Mouse (Mus musculus) limb, embryonic 10.5 days (tissue): ENCODE data around the gene Slc25a28. TPM values are rescaled to one million over a fixed set of nuclear protein-coding genes. Genes with fewer than 3 reads are reported as not detected.

Experiments used
- DNase-seq: peaks from one replicate; pipeline ENCODE4 v3.0.0-alpha.2; 2017; ENCODE audit warnings: low spot score
- H3K27ac ChIP-seq: fragments of 300-500 bp; sonication (generic); 2 replicates; pipeline ENCODE4 v1.5.1; 2016; ENCODE audit warnings: mild to moderate bottlenecking
- H3K27me3 ChIP-seq: fragments of 300-500 bp; sonication (generic); 2 replicates; pipeline ENCODE4 v1.6.1; 2016; ENCODE audit warnings: low read depth, mild to moderate bottlenecking; ENCODE audit not compliant: poor library complexity, severe bottlenecking
- H3K36me3 ChIP-seq: fragments of 300-500 bp; sonication (generic); 2 replicates; pipeline ENCODE4 v1.6.1; 2016; ENCODE audit warnings: mild to moderate bottlenecking, moderate library complexity
- H3K4me1 ChIP-seq: fragments of 300-500 bp; sonication (generic); 2 replicates; pipeline ENCODE4 v1.6.1; 2016
- H3K4me3 ChIP-seq: fragments of 300-500 bp; sonication (generic); 2 replicates; pipeline ENCODE4 v1.5.1; 2016; ENCODE audit warnings: mild to moderate bottlenecking, moderate library complexity
- H3K9me3 ChIP-seq: fragments of 300-500 bp; sonication (generic); replicated peaks from 2 replicates; pipeline ENCODE4 v1.6.1; 2016; ENCODE audit warnings: mild to moderate bottlenecking
- WGBS: fragments of 180-500 bp; shearing (Covaris S2); methylation state at CpG from one replicate; pipeline ENCODE4 v1.1.7; 2016; 5-methylcytosine and 5-hydroxymethylcytosine counted together
- polyA plus RNA-seq: library from polyadenylated mRNA; unstranded; fragments of >200 nt; fragmentation: Nextera tagmentation; extraction: Ambion mirVana; gene quantifications from 2 replicates; pipeline ENCODE4 v1.2.1, GENCODE M21; 2016

The Slc25a28 gene
- 10.8 and 12.7 TPM in 2 replicates for polyA plus RNA-seq

GRCm38 (mm10) chr19:43674730-43675524 lies at the start of gene Slc25a28:
Gene Slc25a28 (minus strand): TSS chr19:43674881.
- Histone ChIP-seq H3K9me3 (no peaks in the 10 kb centered on the region), H3K36me3 (no peaks in the 10 kb centered on the region), H3K4me1 (peaks cover 31% of the 10 kb centered on the region), H3K4me3 (peak within 1 kb of the TSS; percentile 97), H3K27ac (peak within 1 kb of the TSS; percentile 96), H3K27me3 (peaks cover 13% of the 10 kb centered on the region)
- under 1% methylated on average over 78 of the region's 79 CpGs for WGBS
- peak; percentile 96 for DNase-seq

DNA sequence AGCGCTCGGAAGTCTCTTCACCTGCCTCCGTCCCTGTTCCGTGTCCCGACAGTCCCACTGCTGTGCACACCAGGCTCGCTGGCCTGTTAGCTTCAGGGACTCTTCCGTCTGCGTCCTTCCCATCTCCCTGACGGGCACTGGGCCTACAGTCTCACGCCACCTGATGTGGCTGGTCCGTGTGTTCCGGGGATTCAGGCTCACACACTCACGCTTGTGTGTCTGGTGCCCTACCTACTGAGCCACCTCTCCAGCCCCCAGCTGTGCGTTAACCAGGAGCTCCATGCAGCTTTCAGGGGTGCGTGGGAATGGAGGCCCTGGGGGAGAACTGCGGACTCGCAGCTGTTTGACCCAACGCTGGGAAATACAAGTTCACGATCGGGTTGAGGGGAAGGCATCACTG lies 49.5 kb upstream of the Slc25a28 start:
- Histone ChIP-seq H3K36me3 (peaks cover 89% of the 10 kb centered on the region), H3K4me3 (no peak overlapping the region), H3K9me3 (no peaks in the 10 kb centered on the region), H3K27me3 (no peaks in the 10 kb centered on the region), H3K4me1 (peaks cover 5% of the 10 kb centered on the region), H3K27ac (no peak overlapping the region)
- WGBS, result 94% methylated on average over 20 of the region's 20 CpGs
- no peak for DNase-seq

DNA sequence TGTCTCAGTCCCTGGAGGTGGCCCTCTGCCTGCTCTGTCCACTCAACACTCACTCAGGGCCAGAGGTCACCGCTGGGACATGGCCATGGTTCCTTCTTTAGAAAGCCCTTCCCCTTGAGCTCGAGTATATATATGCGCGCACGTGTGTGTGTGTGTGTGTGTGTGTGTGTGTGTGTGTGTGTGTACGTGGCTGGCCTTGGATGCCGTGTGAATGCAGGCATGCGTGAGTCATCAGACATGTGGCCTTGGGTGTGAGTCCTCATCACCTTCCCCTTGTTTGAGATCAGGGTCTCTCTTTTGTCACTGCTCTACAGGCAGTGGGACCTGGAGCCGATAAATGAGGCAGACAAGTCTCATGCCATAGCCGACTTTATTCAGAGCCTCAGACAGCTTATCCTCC lies 48.8 kb upstream of the Slc25a28 start:
- DNase-seq, result no peak
- H3K27me3 ChIP-seq, result no peaks in the 10 kb centered on the region
- peaks cover 88% of the 10 kb centered on the region for H3K36me3 ChIP-seq
- WGBS, result 86% methylated on average over 10 of the region's 10 CpGs
- H3K4me3 ChIP-seq, result no peak overlapping the region
- H3K9me3 ChIP-seq, result no peaks in the 10 kb centered on the region
- H3K27ac ChIP-seq, result no peak overlapping the region
- H3K4me1 ChIP-seq, result peaks cover 5% of the 10 kb centered on the region

GRCm38 (mm10) chr19:43722891-43723290 lies 48.2 kb upstream of the Slc25a28 start:
- Histone ChIP-seq H3K9me3 (no peaks in the 10 kb centered on the region), H3K36me3 (peaks cover 88% of the 10 kb centered on the region), H3K4me3 (no peak overlapping the region), H3K27me3 (no peaks in the 10 kb centered on the region), H3K27ac (peak overlapping the region; percentile 25; the same call in 1 of the 2 replicates), H3K4me1 (peaks cover 5% of the 10 kb centered on the region)
- WGBS, result 81% methylated on average over 8 of the region's 8 CpGs
- DNase-seq, result no peak

- 96% methylated on average over 11 of the region's 11 CpGs for WGBS
- no peaks in the 10 kb centered on the region for H3K27me3 ChIP-seq
Measured at GRCm38 (mm10) chr19:43720061-43720460, 45.4 kb upstream of the Slc25a28 start.

GRCm38 (mm10) chr19:43711971-43712370 lies 37.3 kb upstream of the Slc25a28 start:
- no peak for DNase-seq
- Histone ChIP-seq H3K27ac (no peak overlapping the region), H3K4me3 (no peak overlapping the region), H3K9me3 (no peaks in the 10 kb centered on the region), H3K4me1 (no peaks in the 10 kb centered on the region), H3K36me3 (peaks cover 41% of the 10 kb centered on the region), H3K27me3 (no peaks in the 10 kb centered on the region)
- 80% methylated on average over 5 of the region's 5 CpGs for WGBS

More at GRCm38 (mm10) chr19:43720061-43720460, 45.4 kb upstream of the Slc25a28 start:
- Histone ChIP-seq H3K27ac (no peak overlapping the region), H3K4me3 (no peak overlapping the region), H3K4me1 (peaks cover 5% of the 10 kb centered on the region), H3K9me3 (no peaks in the 10 kb centered on the region), H3K36me3 (peaks cover 66% of the 10 kb centered on the region)
- no peak for DNase-seq

DNA sequence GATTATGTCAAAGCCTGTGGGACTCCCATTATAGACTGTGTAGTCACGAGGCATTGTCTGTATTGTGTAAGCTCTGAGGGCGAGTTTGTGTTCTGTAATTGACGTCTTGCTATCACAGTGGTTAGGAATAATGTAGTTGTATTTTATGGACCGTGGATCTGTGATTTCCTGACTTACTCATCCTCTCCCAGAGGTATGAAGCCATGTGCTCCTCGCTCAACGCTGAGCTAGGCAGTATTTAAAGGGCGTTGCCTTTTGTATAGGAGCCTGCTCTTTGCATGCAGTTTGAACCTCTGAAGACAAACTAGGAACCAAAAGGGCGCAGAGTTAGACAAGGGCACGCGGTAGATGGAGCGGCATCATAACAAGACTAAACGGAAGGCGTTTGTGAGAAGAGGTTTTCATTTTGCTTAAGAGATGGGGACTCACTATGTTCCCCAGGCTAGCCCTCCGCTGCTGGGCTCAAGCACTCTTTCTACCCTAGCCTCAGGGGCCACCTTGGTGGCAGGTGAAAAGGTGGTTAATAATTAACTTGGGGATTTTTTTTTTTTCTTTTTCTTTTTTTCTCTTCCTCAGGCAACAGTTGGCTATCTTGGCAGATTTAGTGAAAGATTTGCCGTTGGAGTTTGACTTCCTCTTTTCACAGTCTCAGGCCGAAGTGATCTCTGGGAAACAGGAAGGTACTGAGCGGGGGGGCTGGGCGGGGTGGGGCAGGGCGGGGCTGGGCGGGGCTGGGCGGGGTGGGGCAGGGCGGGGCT lies 36.7 kb upstream of the Slc25a28 start:
- no peak for DNase-seq
- WGBS, result 63% methylated on average over 22 of the region's 22 CpGs
- no peak overlapping the region for H3K4me3 ChIP-seq
- H3K9me3 ChIP-seq, result no peaks in the 10 kb centered on the region
- no peaks in the 10 kb centered on the region for H3K27me3 ChIP-seq
- H3K4me1 ChIP-seq, result no peaks in the 10 kb centered on the region
- H3K27ac ChIP-seq, result no peak overlapping the region
- peaks cover 48% of the 10 kb centered on the region for H3K36me3 ChIP-seq

GRCm38 (mm10) chr19:43709317-43709716 lies 34.6 kb upstream of the Slc25a28 start:
- no peaks in the 10 kb centered on the region for H3K4me1 ChIP-seq
- 89% methylated on average over 8 of the region's 8 CpGs for WGBS
- no peaks in the 10 kb centered on the region for H3K27me3 ChIP-seq
- H3K27ac ChIP-seq, result no peak overlapping the region
- no peaks in the 10 kb centered on the region for H3K9me3 ChIP-seq
- DNase-seq, result no peak
- peaks cover 62% of the 10 kb centered on the region for H3K36me3 ChIP-seq
- H3K4me3 ChIP-seq, result no peak overlapping the region

- H3K4me1 ChIP-seq, result no peaks in the 10 kb centered on the region
- no peak overlapping the region for H3K27ac ChIP-seq
- no peaks in the 10 kb centered on the region for H3K9me3 ChIP-seq
- WGBS, result 92% methylated on average over 7 of the region's 7 CpGs
- H3K4me3 ChIP-seq, result no peak overlapping the region
- DNase-seq, result no peak
- no peaks in the 10 kb centered on the region for H3K27me3 ChIP-seq
- H3K36me3 ChIP-seq, result peaks cover 69% of the 10 kb centered on the region
Measured at GRCm38 (mm10) chr19:43708206-43708605, 33.5 kb upstream of the Slc25a28 start.

- H3K27me3 ChIP-seq, result no peaks in the 10 kb centered on the region
- H3K36me3 ChIP-seq, result peaks cover 81% of the 10 kb centered on the region
- no peaks in the 10 kb centered on the region for H3K4me1 ChIP-seq
Measured at GRCm38 (mm10) chr19:43704787-43705497, 30.3 kb upstream of the Slc25a28 start.

DNA sequence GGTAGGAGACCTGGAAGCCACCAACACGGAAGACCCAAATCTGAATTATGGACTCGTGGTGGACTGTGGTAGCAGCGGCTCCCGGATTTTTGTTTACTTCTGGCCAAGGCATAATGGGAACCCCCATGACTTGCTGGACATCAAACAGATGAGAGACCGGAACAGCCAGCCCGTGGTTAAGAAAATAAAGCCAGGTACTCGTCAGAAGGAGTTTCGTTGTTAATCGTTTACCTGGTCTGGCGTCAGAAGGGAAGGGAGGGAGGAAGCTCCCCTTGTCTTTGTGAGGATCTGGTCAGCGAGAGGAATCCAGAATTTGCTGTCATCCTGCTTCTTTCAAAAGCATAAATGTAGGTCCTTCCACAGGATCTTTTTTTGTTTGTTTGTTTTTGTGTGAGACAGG lies 29.5 kb upstream of the Slc25a28 start:
- H3K36me3 ChIP-seq, result peaks cover 79% of the 10 kb centered on the region
- DNase-seq, result no peak
- no peaks in the 10 kb centered on the region for H3K27me3 ChIP-seq
- 91% methylated on average over 11 of the region's 11 CpGs for WGBS
- H3K9me3 ChIP-seq, result no peaks in the 10 kb centered on the region
- H3K4me1 ChIP-seq, result no peaks in the 10 kb centered on the region
- H3K4me3 ChIP-seq, result no peak overlapping the region
- no peak overlapping the region for H3K27ac ChIP-seq

More at GRCm38 (mm10) chr19:43704787-43705497, 30.3 kb upstream of the Slc25a28 start:
- Histone ChIP-seq H3K27ac (no peak overlapping the region), H3K9me3 (no peaks in the 10 kb centered on the region), H3K4me3 (no peak overlapping the region)
- 90% methylated on average over 17 of the region's 17 CpGs for WGBS
- no peak for DNase-seq

DNA sequence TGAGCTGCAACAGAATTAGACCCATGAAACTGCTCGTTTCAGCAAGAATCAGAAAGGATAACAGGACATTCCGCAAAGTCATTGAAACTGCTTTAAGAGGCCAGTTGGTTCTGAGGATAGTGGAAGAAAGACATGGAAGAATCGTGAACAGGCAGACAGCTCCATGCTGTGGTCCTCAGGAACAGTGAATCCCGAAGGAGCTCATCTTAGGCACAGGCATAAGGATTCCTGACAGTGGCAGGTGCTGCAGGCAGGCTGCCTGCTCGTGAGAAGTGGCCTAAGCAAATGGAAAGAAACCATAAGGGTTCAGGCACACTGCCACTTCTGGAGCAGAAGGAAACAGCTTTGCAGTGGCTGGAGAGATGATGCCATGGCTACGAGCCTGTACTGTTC lies 25.1 kb upstream of the Slc25a28 start:
- WGBS, result 82% methylated on average over 6 of the region's 6 CpGs

More for the DNA sequence above, 25.1 kb upstream of the Slc25a28 start:
- H3K36me3 ChIP-seq, result peaks cover 56% of the 10 kb centered on the region
- H3K9me3 ChIP-seq, result no peaks in the 10 kb centered on the region
- H3K4me1 ChIP-seq, result 0 out of 2 replicates have a peak, but pooled peaks cover 5% of the 10 kb centered on the region
- no peaks in the 10 kb centered on the region for H3K27me3 ChIP-seq
- DNase-seq, result no peak
- H3K4me3 ChIP-seq, result no peak overlapping the region
- no peak overlapping the region for H3K27ac ChIP-seq
